Mouse (Mus musculus) kidney, postnatal 0 days (tissue): Measurements from ENCODE around the gene Unk. TPM values are rescaled to one million over a fixed set of nuclear protein-coding genes. Genes with fewer than 3 reads are reported as not detected.

ENCODE experiments used
- ATAC-seq: fragments of 200-750 bp; cut with Nextera tagmentation; replicated peaks from 2 replicates; pipeline ENCODE4 v1.8.0; 2017; ENCODE audit warnings: low read depth, moderate number of reproducible peaks, moderate TSS enrichment, moderate library complexity; ENCODE audit not compliant: low FRiP score
- DNase-seq: peaks from one replicate; pipeline ENCODE4 v3.0.0-alpha.2; 2016; ENCODE audit warnings: low spot score
- H3K27ac ChIP-seq: fragments of 300-500 bp; sonication (generic); 2 replicates; pipeline ENCODE4 v1.5.1; 2014; ENCODE audit warnings: mild to moderate bottlenecking
- H3K27me3 ChIP-seq: fragments of 300-500 bp; sonication (generic); 2 replicates; pipeline ENCODE4 v1.6.1; 2014; ENCODE audit warnings: low read length, mixed read lengths; ENCODE audit not compliant: insufficient read depth
- H3K36me3 ChIP-seq: fragments of 300-500 bp; sonication (generic); 2 replicates; pipeline ENCODE4 v1.6.1; 2014; ENCODE audit warnings: low read length, mixed read lengths; ENCODE audit not compliant: insufficient read depth
- H3K4me1 ChIP-seq: fragments of 300-500 bp; sonication (generic); replicated peaks from 2 replicates; pipeline ENCODE4 v1.6.1; 2014; ENCODE audit warnings: antibody characterized with exemption, low read length, mixed read lengths; ENCODE audit not compliant: insufficient read depth
- H3K4me2 ChIP-seq: fragments of 300-500 bp; sonication (generic); 2 replicates; pipeline ENCODE4 v1.6.1; 2014; ENCODE audit warnings: mild to moderate bottlenecking, low read length, moderate library complexity, mixed read lengths
- H3K4me3 ChIP-seq: fragments of 300-500 bp; sonication (generic); replicated peaks from 2 replicates; pipeline ENCODE4 v1.5.1; 2014; ENCODE audit warnings: low read depth, low read length
- H3K9ac ChIP-seq: fragments of 300-500 bp; sonication (generic); 2 replicates; pipeline ENCODE4 v1.6.1; 2014; ENCODE audit warnings: low read depth, low read length
- H3K9me3 ChIP-seq: fragments of 300-500 bp; sonication (generic); replicated peaks from 2 replicates; pipeline ENCODE4 v1.6.1; 2016; ENCODE audit warnings: low read length, inconsistent platforms, mixed read lengths
- CTCF ChIP-seq: IDR thresholded peaks from 2 replicates; pipeline ENCODE4 v1.5.1; 2016; ENCODE audit warnings: antibody characterized with exemption, low read depth, mild to moderate bottlenecking, moderate library complexity
- WGBS: fragments of 180-500 bp; shearing (Covaris S2); extraction: QIAGEN DNeasy Blood & Tissue Kit; methylation state at CpG from one replicate; pipeline ENCODE4 v1.1.7; 2014; 5-methylcytosine and 5-hydroxymethylcytosine counted together
- polyA plus RNA-seq: library from polyadenylated mRNA; unstranded; fragments of >200 nt; fragmentation: Nextera tagmentation; extraction: Ambion mirVana; gene quantifications from 2 replicates; pipeline ENCODE4 v1.2.1, GENCODE M21; 2015

Gene Unk
- polyA plus RNA-seq, 1 experiment from 2014 or later = 21.4 TPM

GRCm38 (mm10) chr11:116008411-116008810, 21.7 kb upstream of the Unk start:
- no peak for TF ChIP-seq CTCF
- peaks cover 17% of the 10 kb centered on the region for H3K4me1 ChIP-seq

GRCm38 (mm10) chr11:116008832-116009375, 21.2 kb upstream of the Unk start:
- TF ChIP-seq CTCF = no peak
- no peak overlapping the region for H3K27ac ChIP-seq
- H3K9ac ChIP-seq = no peak overlapping the region
- H3K4me1 ChIP-seq = peaks cover 17% of the 10 kb centered on the region
- ATAC-seq (no peak), DNase-seq (no peak)
- no peaks in the 10 kb centered on the region for H3K9me3 ChIP-seq
- no peak overlapping the region for H3K4me2 ChIP-seq
- 86% methylated on average over 13 of the region's 13 CpGs for WGBS
- H3K27me3 ChIP-seq = no peaks in the 10 kb centered on the region
- 0 out of 2 replicates have a peak, but pooled peaks cover 13% of the 10 kb centered on the region for H3K36me3 ChIP-seq
- H3K4me3 ChIP-seq = no peak overlapping the region

More at GRCm38 (mm10) chr11:116008411-116008810, 21.7 kb upstream of the Unk start:
- no peak overlapping the region for H3K4me3 ChIP-seq
- 80% methylated on average over 11 of the region's 11 CpGs for WGBS
- no peak overlapping the region for H3K4me2 ChIP-seq
- ATAC-seq = no peak
- no peaks in the 10 kb centered on the region for H3K27me3 ChIP-seq
- H3K36me3 ChIP-seq = 0 out of 2 replicates have a peak, but pooled peaks cover 13% of the 10 kb centered on the region
- no peaks in the 10 kb centered on the region for H3K9me3 ChIP-seq
- no peak for DNase-seq
- no peak overlapping the region for H3K27ac ChIP-seq
- H3K9ac ChIP-seq = no peak overlapping the region

GRCm38 (mm10) chr11:116009661-116010060, 20.5 kb upstream of the Unk start:
- WGBS = 97% methylated on average over 11 of the region's 11 CpGs
- ATAC-seq (no peak), DNase-seq (no peak)
- H3K4me3 ChIP-seq = no peak overlapping the region
- peaks cover 9% of the 10 kb centered on the region for H3K4me1 ChIP-seq
- no peak for TF ChIP-seq CTCF
- H3K9ac ChIP-seq = no peak overlapping the region
- H3K27ac ChIP-seq = no peak overlapping the region
- H3K9me3 ChIP-seq = no peaks in the 10 kb centered on the region
- 0 out of 2 replicates have a peak, but pooled peaks cover 13% of the 10 kb centered on the region for H3K36me3 ChIP-seq
- H3K27me3 ChIP-seq = no peaks in the 10 kb centered on the region
- no peak overlapping the region for H3K4me2 ChIP-seq

GRCm38 (mm10) chr11:116010146-116010545, 20.0 kb upstream of the Unk start:
- Histone ChIP-seq H3K27me3 (no peaks in the 10 kb centered on the region), H3K4me1 (peaks cover 7% of the 10 kb centered on the region), H3K27ac (no peak overlapping the region), H3K36me3 (0 out of 2 replicates have a peak, but pooled peaks cover 13% of the 10 kb centered on the region), H3K4me3 (no peak overlapping the region), H3K9ac (no peak overlapping the region), H3K9me3 (no peaks in the 10 kb centered on the region), H3K4me2 (no peak overlapping the region)
- ATAC-seq = no peak
- TF ChIP-seq CTCF = no peak
- DNase-seq = no peak
- WGBS = 95% methylated on average over 8 of the region's 8 CpGs

GRCm38 (mm10) chr11:116010948-116011347, 19.2 kb upstream of the Unk start:
- peaks cover 4% of the 10 kb centered on the region for H3K4me1 ChIP-seq
- no peaks in the 10 kb centered on the region for H3K27me3 ChIP-seq
- no peaks in the 10 kb centered on the region for H3K9me3 ChIP-seq
- no peak overlapping the region for H3K27ac ChIP-seq
- H3K4me2 ChIP-seq = no peak overlapping the region
- 0 out of 2 replicates have a peak, but pooled peaks cover 13% of the 10 kb centered on the region for H3K36me3 ChIP-seq
- 73% methylated on average over 5 of the region's 5 CpGs for WGBS
- ATAC-seq (no peak), DNase-seq (no peak)
- H3K9ac ChIP-seq = no peak overlapping the region
- no peak for TF ChIP-seq CTCF
- H3K4me3 ChIP-seq = no peak overlapping the region

- 18% methylated on average over 14 of the region's 14 CpGs for WGBS
- Histone ChIP-seq H3K36me3 (0 out of 2 replicates have a peak, but pooled peaks cover 13% of the 10 kb centered on the region), H3K4me2 (peak overlapping the region; percentile 95), H3K27ac (peak overlapping the region; percentile 94), H3K4me1 (peaks cover 4% of the 10 kb centered on the region), H3K4me3 (peak overlapping the region; percentile 70), H3K9me3 (no peaks in the 10 kb centered on the region), H3K27me3 (no peaks in the 10 kb centered on the region), H3K9ac (peak overlapping the region; percentile 83)
- ATAC-seq = no peak; the same call in 1 of the 2 replicates
- DNase-seq = no peak
- TF ChIP-seq CTCF = no peak
Observed at GRCm38 (mm10) chr11:116011529-116012261, 18.4 kb upstream of the Unk start.
